Mouse (Mus musculus) olfactory bulb, adult 2 months (tissue): Measurements from ENCODE around the gene Anp32e.

Experiments used
- CTCF ChIP-seq: fragments of 200-500 bp; IDR thresholded peaks from 2 replicates; pipeline ENCODE4 v1.5.1; 2012; ENCODE audit warnings: low read depth, mild to moderate bottlenecking, low read length, moderate library complexity; ENCODE audit not compliant: insufficient read depth
- POLR2A ChIP-seq: fragments of 200-500 bp; IDR thresholded peaks from 2 replicates; pipeline ENCODE4 v1.6.1; 2012; ENCODE audit warnings: mild to moderate bottlenecking, low read depth, low read length, moderate library complexity; ENCODE audit not compliant: insufficient read depth

DNA sequence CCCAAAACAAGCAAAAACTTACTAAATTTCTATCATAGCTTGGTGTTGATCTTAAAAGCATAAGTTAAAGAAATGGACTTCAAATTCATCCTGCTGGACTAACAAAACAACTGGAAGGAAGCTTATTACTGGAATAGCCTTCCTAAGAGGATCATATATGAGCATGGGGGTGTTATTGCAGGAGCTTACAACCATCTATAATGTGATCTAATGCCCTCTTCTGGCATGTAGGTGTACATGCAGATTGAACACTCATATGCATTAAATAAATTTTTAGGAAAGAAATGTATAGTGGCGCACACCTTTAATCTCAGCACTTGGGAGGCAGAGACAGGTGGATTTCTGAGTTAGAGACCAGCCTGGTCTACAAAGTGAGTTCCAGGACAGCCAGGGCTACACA lies 30.8 kb downstream of the Anp32e start:
- TF ChIP-seq POLR2A (no peak), CTCF (no peak)
